ENCODE assay signal across 16 mouse cellular contexts in the genomic region with DNA sequence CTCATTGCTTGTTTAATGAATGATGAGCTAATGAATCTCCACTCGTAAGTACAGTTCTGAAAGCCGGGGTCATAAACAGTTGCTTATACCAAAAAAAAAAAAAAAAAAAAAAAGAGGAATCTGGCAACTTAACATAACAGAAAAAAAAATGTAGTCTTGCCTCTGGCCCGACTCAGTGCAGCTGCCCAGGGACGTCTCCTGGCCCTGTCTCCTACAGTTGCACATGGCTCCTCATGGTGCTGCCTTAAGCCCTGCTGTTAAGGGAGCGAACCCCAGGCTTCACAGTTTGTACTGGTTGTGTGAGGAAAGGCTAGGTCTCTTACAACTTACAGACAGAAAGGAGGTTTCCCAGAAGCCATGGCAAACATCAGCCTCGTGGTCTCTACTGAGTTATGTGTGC. TPM values are rescaled to one million over a fixed set of nuclear protein-coding genes. Genes with fewer than 3 reads are reported as not detected.
"Had no signal": no experiment of that assay in that cellular context is flagged by ENCODE, and none has a peak within 500 bp of the region (broad histone marks: within the 10 kb centered on the region; RNA-seq: fewer than 3 reads in every experiment).

No protein-coding gene starts in this region.

- H3K9ac ChIP-seq: liver, embryonic 14.5 days; lung, embryonic 14.5 days; midbrain, embryonic 13.5 days; neural tube, embryonic 12.5 days had no signal

- H3K27ac ChIP-seq: liver, embryonic 14.5 days; macrophage; midbrain, embryonic 13.5 days; neural tube, embryonic 12.5 days had no signal

- H3K36me3 ChIP-seq: neural tube, embryonic 12.5 days had no signal

- H3K27me3 ChIP-seq: megakaryocyte, embryonic 14.5 days; midbrain, embryonic 13.5 days; neural tube, embryonic 12.5 days had no signal

- H3K4me2 ChIP-seq: lung, embryonic 14.5 days; midbrain, embryonic 11.5 days; midbrain, embryonic 13.5 days; neural tube, embryonic 12.5 days had no signal

- H3K4me1 ChIP-seq: midbrain, embryonic 13.5 days; neural tube, embryonic 12.5 days had no signal

- H3K4me3 ChIP-seq: megakaryocyte, embryonic 14.5 days; midbrain, embryonic 13.5 days; neural tube, embryonic 12.5 days had no signal

- ATAC-seq: midbrain, embryonic 13.5 days; midbrain, embryonic 16.5 days had no signal

- DNase-seq: lung, adult 18-20 months; lung, embryonic 14.5 days; lung, postnatal 14 days; right cerebral cortex, postnatal 14 days; right cerebral cortex, postnatal 4 days; spleen, adult 18-20 months; thymus, adult 18-20 months; thymus, postnatal 14 days; thymus, postnatal 36 days had no signal

- H3K9me3 ChIP-seq: midbrain, embryonic 13.5 days; neural tube, embryonic 12.5 days had no signal

RNA-seq across cellular contexts. Expression of a gene that starts 31.3 kb away (rescaled TPM):
- polyA plus RNA-seq: macrophage had no signal
